Mouse (Mus musculus): ENCODE data around the gene Gtsf1. TPM values are rescaled to one million over a fixed set of nuclear protein-coding genes. Genes with fewer than 3 reads are reported as not detected.
"Not testable (repeated sequence)": the region's sequence is repeated elsewhere in the genome, so short reads cannot be mapped to it uniquely, and the experiment has no call there.

Gene Gtsf1
- polyA plus RNA-seq, 1 experiment from 2014 or later, result not detected

DNA sequence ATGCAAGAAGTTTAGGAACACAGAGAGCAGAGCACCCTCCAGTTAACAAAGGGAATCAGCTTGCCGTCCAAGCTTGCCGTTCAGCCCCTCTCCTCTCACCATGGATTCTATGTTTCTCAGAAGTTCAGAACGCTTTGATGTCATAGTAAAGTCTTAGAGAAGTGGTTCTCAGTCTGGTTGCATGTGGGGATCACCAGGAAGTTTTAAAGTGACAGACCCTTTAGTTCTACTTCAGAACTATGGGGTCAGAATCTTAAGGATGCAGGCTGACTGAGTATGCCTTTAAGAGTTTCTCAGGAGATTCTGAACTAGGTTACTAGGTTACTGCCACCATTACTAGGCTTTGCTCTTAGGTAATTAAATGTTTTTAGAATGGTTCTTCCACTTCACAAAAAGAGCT is 18.1 kb upstream of the Gtsf1 start, which contains the start of gene Gtsf2:
Gtsf2 (minus strand) TSS at position 101 of the 400 bp plus-strand sequence.
- Histone ChIP-seq H3K36me3 (ENCODE audit: control insufficient read depth, insufficient read depth, low read length) (no peaks in the 10 kb centered on the region), H3K27me3 (replicated peaks; ENCODE audit: control insufficient read depth, insufficient read depth, low read length) (no peaks in the 10 kb centered on the region), H3K27ac (ENCODE audit: low read length) (no peak within 1 kb of the TSS), H3K9me3 (ENCODE audit: control insufficient read depth, low read length) (no peaks in the 10 kb centered on the region), H3K4me2 (ENCODE audit: low read depth, low read length) (no peak within 1 kb of the TSS), H3K9ac (ENCODE audit: low read depth, low read length) (no peak within 1 kb of the TSS), H3K4me3 (ENCODE audit: low read length) (no peak within 1 kb of the TSS), H3K4me1 (ENCODE audit: control insufficient read depth, insufficient read depth, low read length) (no peaks in the 10 kb centered on the region)
- ATAC-seq, result no peak
- WGBS, result 44% methylated on average over 3 of the region's 3 CpGs

DNA sequence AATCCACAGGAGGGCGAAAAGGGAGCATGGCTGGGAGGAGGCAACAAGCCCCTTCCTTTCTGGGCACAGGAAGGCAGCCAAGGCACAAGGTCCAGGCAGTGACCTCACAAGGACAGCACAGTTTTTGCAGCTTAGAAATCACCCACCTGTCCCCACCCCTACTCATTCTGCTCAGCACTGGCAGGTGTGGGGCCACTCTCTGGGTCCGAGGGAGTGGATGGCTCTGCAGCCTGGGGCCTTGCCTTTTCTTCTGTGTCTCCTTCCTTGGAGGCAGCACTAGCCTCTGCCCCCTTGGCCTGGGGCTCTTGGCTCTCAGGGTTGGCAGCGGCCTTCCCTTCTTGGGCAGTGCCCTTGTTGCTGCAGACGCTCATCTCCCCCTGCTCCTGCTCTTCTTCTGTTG is 15.7 kb upstream of the Gtsf1 start:
- H3K9ac ChIP-seq (ENCODE audit: low read depth, low read length); H3K36me3 ChIP-seq (ENCODE audit: control insufficient read depth, insufficient read depth, low read length); H3K4me3 ChIP-seq (ENCODE audit: low read length); H3K27ac ChIP-seq (ENCODE audit: low read length); ATAC-seq; H3K27me3 ChIP-seq (replicated peaks; ENCODE audit: control insufficient read depth, insufficient read depth, low read length); H3K4me2 ChIP-seq (ENCODE audit: low read depth, low read length); H3K4me1 ChIP-seq (ENCODE audit: control insufficient read depth, insufficient read depth, low read length); H3K9me3 ChIP-seq (ENCODE audit: control insufficient read depth, low read length): not testable (repeated sequence)
- 80% methylated on average over 4 of the region's 4 CpGs for WGBS

DNA sequence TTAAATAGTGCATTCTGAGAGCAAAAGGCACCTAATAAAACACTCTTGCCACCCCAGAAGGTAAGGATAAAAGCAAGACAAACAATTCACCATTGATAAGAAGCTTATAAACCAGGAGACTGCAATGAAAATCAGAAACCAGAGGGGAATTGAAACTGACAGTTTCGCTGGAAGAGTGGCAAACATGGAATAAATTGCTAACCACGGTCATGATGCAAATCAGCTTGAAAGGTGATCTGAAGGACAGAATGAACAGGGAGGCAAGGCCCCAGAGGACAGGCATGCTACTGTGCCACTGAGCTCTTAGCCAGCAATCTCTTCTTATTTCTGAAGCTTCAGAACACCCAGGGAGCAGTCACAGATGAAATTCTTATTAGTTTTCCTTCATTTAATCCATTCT is 3.3 kb downstream of the Gtsf1 start:
- no peaks in the 10 kb centered on the region for H3K36me3 ChIP-seq (ENCODE audit: control insufficient read depth, insufficient read depth, low read length)
- no peak overlapping the region for H3K4me3 ChIP-seq (ENCODE audit: low read length)
- no peak overlapping the region for H3K9ac ChIP-seq (ENCODE audit: low read depth, low read length)
- ATAC-seq, result no peak
- H3K4me2 ChIP-seq (ENCODE audit: low read depth, low read length), result no peak overlapping the region
- H3K27me3 ChIP-seq (replicated peaks; ENCODE audit: control insufficient read depth, insufficient read depth, low read length), result no peaks in the 10 kb centered on the region
- no peaks in the 10 kb centered on the region for H3K4me1 ChIP-seq (ENCODE audit: control insufficient read depth, insufficient read depth, low read length)
- H3K9me3 ChIP-seq (ENCODE audit: control insufficient read depth, low read length), result no peaks in the 10 kb centered on the region
- no peak overlapping the region for H3K27ac ChIP-seq (ENCODE audit: low read length)
- WGBS, result 36% methylated on average over 2 of the region's 2 CpGs

DNA sequence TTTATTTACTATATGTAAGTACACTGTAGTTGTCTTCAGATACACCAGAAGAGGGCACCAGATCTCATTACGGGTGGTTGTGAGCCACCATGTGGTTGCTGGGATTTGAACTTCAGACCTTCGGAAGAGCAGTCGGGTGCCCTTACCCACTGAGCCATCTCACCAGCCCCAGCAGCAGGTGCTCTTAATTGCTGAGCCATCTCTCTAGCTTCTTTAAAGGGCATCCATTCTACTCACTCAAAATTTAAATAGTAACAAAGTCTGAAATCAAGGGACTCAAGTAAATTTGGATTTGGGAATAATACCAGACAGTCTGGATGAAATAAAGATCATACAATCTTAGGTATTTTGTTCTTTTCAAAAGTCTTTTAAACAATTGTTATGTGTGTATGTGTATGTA is 24.7 kb downstream of the Gtsf1 start:
- H3K9me3 ChIP-seq (ENCODE audit: control insufficient read depth, low read length); H3K27me3 ChIP-seq (replicated peaks; ENCODE audit: control insufficient read depth, insufficient read depth, low read length); H3K9ac ChIP-seq (ENCODE audit: low read depth, low read length); H3K4me2 ChIP-seq (ENCODE audit: low read depth, low read length); H3K36me3 ChIP-seq (ENCODE audit: control insufficient read depth, insufficient read depth, low read length); H3K4me1 ChIP-seq (ENCODE audit: control insufficient read depth, insufficient read depth, low read length); H3K4me3 ChIP-seq (ENCODE audit: low read length); ATAC-seq; H3K27ac ChIP-seq (ENCODE audit: low read length): not testable (repeated sequence)
- WGBS, result 91% methylated on average over 2 of the region's 3 CpGs

DNA sequence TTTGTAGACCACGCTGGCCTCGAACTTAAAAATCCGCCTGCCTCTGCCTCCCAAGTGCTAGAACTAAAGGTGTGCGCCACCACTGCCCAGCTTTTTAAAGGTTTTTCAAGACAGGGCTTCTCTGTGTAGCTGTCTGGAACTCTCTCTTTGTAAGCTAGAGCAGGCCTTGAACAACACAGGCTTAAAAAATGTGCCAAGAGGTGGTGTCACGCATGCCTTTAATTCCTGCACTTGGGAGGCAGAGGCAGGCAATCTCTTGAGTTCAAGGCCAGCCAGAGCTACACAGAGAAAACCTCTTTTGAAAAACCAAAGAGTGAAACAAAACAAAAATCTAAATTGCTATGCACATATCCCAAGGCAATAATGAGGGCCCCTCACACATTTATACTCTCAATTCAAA is 28.9 kb downstream of the Gtsf1 start:
- no peak overlapping the region for H3K4me2 ChIP-seq (ENCODE audit: low read depth, low read length)
- H3K9me3 ChIP-seq (ENCODE audit: control insufficient read depth, low read length), result no peaks in the 10 kb centered on the region
- H3K4me3 ChIP-seq (ENCODE audit: low read length), result no peak overlapping the region
- ATAC-seq, result no peak
- H3K36me3 ChIP-seq (ENCODE audit: control insufficient read depth, insufficient read depth, low read length), result no peaks in the 10 kb centered on the region
- H3K27ac ChIP-seq (ENCODE audit: low read length), result no peak overlapping the region
- H3K9ac ChIP-seq (ENCODE audit: low read depth, low read length), result no peak overlapping the region
- H3K4me1 ChIP-seq (ENCODE audit: control insufficient read depth, insufficient read depth, low read length), result no peaks in the 10 kb centered on the region
- 90% methylated on average over 5 of the region's 5 CpGs for WGBS
- H3K27me3 ChIP-seq (replicated peaks; ENCODE audit: control insufficient read depth, insufficient read depth, low read length), result no peaks in the 10 kb centered on the region

DNA sequence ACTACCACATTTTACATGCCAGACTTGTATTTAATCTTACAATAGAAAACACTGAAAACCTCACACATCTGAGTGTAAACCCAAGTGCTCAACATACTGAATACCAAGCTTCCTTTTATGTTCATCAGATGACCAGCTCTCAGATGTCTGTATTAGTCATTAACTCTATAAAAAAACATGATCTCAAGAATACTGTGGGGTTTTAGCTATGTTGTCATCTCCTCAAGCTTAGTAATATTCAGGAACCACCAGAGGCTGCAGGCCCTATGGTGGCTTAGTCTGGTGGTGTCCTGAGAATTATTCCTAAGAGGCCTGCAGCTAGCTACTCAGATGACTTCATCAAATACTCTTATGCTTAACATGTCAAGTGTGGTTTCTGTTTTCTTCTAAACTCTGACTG is 36.7 kb downstream of the Gtsf1 start:
- H3K4me1 ChIP-seq (ENCODE audit: control insufficient read depth, insufficient read depth, low read length), result no peaks in the 10 kb centered on the region
- H3K9me3 ChIP-seq (ENCODE audit: control insufficient read depth, low read length), result no peaks in the 10 kb centered on the region
- no peaks in the 10 kb centered on the region for H3K36me3 ChIP-seq (ENCODE audit: control insufficient read depth, insufficient read depth, low read length)
- no peaks in the 10 kb centered on the region for H3K27me3 ChIP-seq (replicated peaks; ENCODE audit: control insufficient read depth, insufficient read depth, low read length)
- no peak overlapping the region for H3K4me2 ChIP-seq (ENCODE audit: low read depth, low read length)
- ATAC-seq, result no peak
- H3K4me3 ChIP-seq (ENCODE audit: low read length), result no peak overlapping the region
- H3K9ac ChIP-seq (ENCODE audit: low read depth, low read length), result no peak overlapping the region
- H3K27ac ChIP-seq (ENCODE audit: low read length), result no peak overlapping the region

DNA sequence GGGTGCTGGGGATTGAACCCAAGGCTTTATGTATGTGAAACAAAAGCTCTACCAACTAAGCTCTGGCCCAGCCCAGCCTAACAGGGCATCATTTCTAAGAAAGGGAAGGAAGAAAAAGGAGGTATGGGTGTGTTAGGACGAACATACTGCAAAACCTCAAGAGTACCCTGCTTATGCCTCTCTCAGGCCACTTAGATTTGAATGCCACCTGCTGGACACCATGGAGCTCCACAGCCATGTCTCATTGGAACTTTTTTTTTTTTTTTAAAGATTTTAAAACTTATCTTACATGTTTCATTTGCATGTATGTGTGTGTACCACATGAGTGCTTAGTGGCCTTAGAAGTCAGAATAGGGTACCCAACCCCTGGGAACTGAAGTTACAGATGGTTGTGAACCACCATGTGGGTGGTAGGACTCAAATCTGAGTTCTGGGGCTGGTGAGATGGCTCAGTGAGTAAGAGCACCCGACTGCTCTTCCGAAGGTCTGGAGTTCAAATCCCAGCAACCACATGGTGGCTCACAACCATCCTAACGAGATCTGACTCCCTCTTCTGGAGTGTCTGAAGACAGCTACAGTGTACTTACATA is 41.6 kb downstream of the Gtsf1 start:
- H3K27ac ChIP-seq (ENCODE audit: low read length), result no peak overlapping the region
- H3K4me3 ChIP-seq (ENCODE audit: low read length), result no peak overlapping the region
- 66% methylated on average over 3 of the region's 4 CpGs for WGBS
- no peak overlapping the region for H3K9ac ChIP-seq (ENCODE audit: low read depth, low read length)
- no peaks in the 10 kb centered on the region for H3K9me3 ChIP-seq (ENCODE audit: control insufficient read depth, low read length)
- H3K4me1 ChIP-seq (ENCODE audit: control insufficient read depth, insufficient read depth, low read length), result no peaks in the 10 kb centered on the region
- no peaks in the 10 kb centered on the region for H3K27me3 ChIP-seq (replicated peaks; ENCODE audit: control insufficient read depth, insufficient read depth, low read length)
- no peak overlapping the region for H3K4me2 ChIP-seq (ENCODE audit: low read depth, low read length)
- H3K36me3 ChIP-seq (ENCODE audit: control insufficient read depth, insufficient read depth, low read length), result no peaks in the 10 kb centered on the region
- no peak for ATAC-seq

DNA sequence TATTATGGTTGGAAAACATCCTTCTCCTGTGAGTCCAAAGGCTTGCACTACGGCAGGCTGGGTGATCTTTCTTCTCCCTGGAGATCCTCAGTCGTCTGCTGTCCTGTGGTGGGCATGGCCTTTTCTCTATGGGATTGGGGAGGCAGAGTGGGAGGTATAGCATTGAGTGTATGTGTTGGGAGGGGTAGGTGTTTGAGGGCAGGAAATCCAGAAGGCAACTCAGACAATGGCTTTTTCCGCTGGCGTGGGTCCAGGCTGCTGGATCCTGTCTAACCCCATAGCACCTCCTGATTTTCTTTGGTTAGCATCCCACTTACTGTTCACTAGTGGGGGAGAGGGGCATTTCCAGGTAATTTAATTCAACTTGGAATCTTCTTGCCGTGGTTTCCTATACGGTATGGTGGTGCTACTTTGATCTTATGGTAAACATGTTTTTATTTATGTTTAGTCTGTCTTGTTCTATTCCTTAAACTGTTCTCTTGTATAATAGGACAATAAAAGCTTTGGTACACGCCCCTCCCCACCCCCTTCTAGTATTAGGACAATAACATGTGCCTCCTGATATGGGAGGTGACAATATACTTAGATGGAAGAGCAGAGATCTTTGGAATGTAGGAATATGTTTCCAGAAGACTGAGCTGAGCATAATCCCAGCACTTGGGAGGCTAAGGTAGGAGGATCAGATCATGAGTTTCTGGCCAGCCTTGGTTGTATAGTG is 46.3 kb downstream of the Gtsf1 start:
- 0 out of 2 replicates have a peak, but pooled peaks have one; percentile 19 for ATAC-seq
- H3K9ac ChIP-seq (ENCODE audit: low read depth, low read length), result no peak overlapping the region
- H3K4me3 ChIP-seq (ENCODE audit: low read length), result no peak overlapping the region
- no peaks in the 10 kb centered on the region for H3K36me3 ChIP-seq (ENCODE audit: control insufficient read depth, insufficient read depth, low read length)
- 56% methylated on average over 7 of the region's 7 CpGs for WGBS
- H3K4me2 ChIP-seq (ENCODE audit: low read depth, low read length), result no peak overlapping the region
- H3K27me3 ChIP-seq (replicated peaks; ENCODE audit: control insufficient read depth, insufficient read depth, low read length), result no peaks in the 10 kb centered on the region
- no peaks in the 10 kb centered on the region for H3K9me3 ChIP-seq (ENCODE audit: control insufficient read depth, low read length)
- peaks cover 6% of the 10 kb centered on the region; the same call in 1 of the 2 replicates for H3K4me1 ChIP-seq (ENCODE audit: control insufficient read depth, insufficient read depth, low read length)
- no peak overlapping the region for H3K27ac ChIP-seq (ENCODE audit: low read length)

DNA sequence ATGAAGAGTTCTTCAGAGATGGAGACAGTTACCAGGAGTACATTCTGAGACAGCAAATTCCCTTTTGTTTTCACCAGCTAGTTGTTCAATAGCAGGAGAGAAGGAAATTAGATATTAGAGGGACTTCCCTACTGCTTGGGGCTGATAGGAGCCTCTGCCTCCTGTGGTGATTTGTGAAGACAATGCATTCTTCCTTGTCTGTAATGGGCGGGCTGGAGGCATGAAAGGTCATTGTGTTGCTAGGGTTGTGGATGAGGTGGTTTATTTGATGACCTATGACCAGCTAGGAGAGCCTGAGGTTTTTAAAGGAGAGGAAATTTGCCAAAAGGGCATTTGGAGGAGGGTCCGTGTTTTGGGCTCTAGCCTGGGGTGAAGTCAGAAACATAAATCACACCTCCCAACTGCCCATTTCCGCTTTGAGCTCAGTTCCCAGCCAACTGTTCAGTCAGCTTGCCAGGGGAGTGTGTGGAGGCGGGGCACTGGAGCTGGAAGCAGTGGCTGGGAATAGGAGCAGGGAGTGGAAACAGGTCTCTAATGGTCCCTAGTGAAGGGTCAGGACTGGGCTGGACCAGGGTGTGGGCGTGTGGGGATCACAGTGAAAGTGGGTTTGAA is 47.4 kb downstream of the Gtsf1 start:
- 28% methylated on average over 5 of the region's 5 CpGs for WGBS
- Histone ChIP-seq H3K4me3 (ENCODE audit: low read length) (no peak overlapping the region), H3K9ac (ENCODE audit: low read depth, low read length) (no peak overlapping the region), H3K36me3 (ENCODE audit: control insufficient read depth, insufficient read depth, low read length) (no peaks in the 10 kb centered on the region), H3K9me3 (ENCODE audit: control insufficient read depth, low read length) (no peaks in the 10 kb centered on the region), H3K4me1 (ENCODE audit: control insufficient read depth, insufficient read depth, low read length) (peaks cover 12% of the 10 kb centered on the region), H3K27ac (ENCODE audit: low read length) (peak overlapping the region; percentile 47; the same call in 1 of the 2 replicates), H3K4me2 (ENCODE audit: low read depth, low read length) (no peak overlapping the region), H3K27me3 (replicated peaks; ENCODE audit: control insufficient read depth, insufficient read depth, low read length) (no peaks in the 10 kb centered on the region)
- peak; percentile 56 for ATAC-seq
